Mouse (Mus musculus): ENCODE measurements around the gene Gm43191. TPM values are rescaled to one million over a fixed set of nuclear protein-coding genes. Genes with fewer than 3 reads are reported as not detected.

Gene Gm43191
- polyA plus RNA-seq, 1 experiment from 2014 or later, result not detected

DNA sequence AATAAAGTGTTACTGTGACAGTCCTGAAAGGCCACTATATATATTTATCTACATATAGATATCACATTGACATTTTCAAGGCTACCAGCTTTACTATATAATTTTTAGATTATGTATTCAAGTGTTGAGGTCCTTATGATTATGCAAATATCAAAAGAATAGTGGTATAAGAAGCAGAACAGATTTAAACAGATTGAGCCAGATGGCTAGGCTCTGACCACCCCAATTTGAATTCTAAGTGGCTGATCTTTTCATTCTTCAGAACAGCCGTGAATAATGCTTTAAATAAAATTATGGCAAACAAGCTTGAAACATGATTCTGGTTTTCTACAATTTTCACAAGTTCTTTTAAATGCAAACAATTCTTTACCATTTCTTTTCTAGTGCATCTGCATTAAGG lies 49.6 kb downstream of the Gm43191 start:
- Histone ChIP-seq H3K9me3 (ENCODE audit: control insufficient read depth, low read depth, low read length) (no peaks in the 10 kb centered on the region), H3K4me3 (ENCODE audit: low read depth, low read length) (no peak overlapping the region), H3K27me3 (ENCODE audit: control insufficient read depth, insufficient read depth, low read length) (no peaks in the 10 kb centered on the region), H3K36me3 (ENCODE audit: control insufficient read depth, insufficient read depth, low read length) (peaks cover 48% of the 10 kb centered on the region), H3K9ac (replicated peaks; ENCODE audit: low read depth, low read length) (no peak overlapping the region), H3K4me1 (ENCODE audit: control insufficient read depth, insufficient read depth, low read length) (no peaks in the 10 kb centered on the region), H3K4me2 (replicated peaks; ENCODE audit: low read depth, low read length) (no peak overlapping the region), H3K27ac (ENCODE audit: low read length) (no peak overlapping the region)
- ATAC-seq (ENCODE audit: insufficient number of reproducible peaks, insufficient read depth, low FRiP score, low read depth), result no peak
- 81% methylated on average over 1 of the region's 1 CpGs for WGBS

DNA sequence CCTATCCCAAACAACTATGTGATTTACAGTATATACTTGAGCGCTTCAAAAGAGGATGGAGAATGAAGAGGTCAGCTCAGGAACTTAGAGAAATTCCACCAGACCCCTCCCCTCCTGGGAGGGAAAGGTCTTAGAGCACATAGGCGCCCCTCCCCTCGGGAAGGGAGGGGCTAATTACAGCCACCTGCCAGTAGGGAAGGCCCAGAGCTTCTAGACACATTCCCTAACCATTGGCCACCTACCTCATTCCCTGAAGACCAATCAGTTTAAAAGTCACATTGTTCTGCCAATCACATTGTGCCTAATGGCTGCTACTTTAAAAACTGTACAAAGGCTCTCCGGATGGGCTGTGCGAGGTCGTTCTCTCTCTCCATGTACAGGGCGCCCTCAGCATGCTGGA lies 58.4 kb downstream of the Gm43191 start:
- no peak for ATAC-seq (ENCODE audit: insufficient number of reproducible peaks, insufficient read depth, low FRiP score, low read depth)
- Histone ChIP-seq H3K36me3 (ENCODE audit: control insufficient read depth, insufficient read depth, low read length) (peaks cover 16% of the 10 kb centered on the region), H3K27me3 (ENCODE audit: control insufficient read depth, insufficient read depth, low read length) (no peaks in the 10 kb centered on the region), H3K4me1 (ENCODE audit: control insufficient read depth, insufficient read depth, low read length) (no peaks in the 10 kb centered on the region), H3K4me3 (ENCODE audit: low read depth, low read length) (no peak overlapping the region), H3K27ac (ENCODE audit: low read length) (no peak overlapping the region), H3K4me2 (replicated peaks; ENCODE audit: low read depth, low read length) (no peak overlapping the region), H3K9me3 (ENCODE audit: control insufficient read depth, low read depth, low read length) (no peaks in the 10 kb centered on the region), H3K9ac (replicated peaks; ENCODE audit: low read depth, low read length) (no peak overlapping the region)
- WGBS, result 90% methylated on average over 7 of the region's 7 CpGs

DNA sequence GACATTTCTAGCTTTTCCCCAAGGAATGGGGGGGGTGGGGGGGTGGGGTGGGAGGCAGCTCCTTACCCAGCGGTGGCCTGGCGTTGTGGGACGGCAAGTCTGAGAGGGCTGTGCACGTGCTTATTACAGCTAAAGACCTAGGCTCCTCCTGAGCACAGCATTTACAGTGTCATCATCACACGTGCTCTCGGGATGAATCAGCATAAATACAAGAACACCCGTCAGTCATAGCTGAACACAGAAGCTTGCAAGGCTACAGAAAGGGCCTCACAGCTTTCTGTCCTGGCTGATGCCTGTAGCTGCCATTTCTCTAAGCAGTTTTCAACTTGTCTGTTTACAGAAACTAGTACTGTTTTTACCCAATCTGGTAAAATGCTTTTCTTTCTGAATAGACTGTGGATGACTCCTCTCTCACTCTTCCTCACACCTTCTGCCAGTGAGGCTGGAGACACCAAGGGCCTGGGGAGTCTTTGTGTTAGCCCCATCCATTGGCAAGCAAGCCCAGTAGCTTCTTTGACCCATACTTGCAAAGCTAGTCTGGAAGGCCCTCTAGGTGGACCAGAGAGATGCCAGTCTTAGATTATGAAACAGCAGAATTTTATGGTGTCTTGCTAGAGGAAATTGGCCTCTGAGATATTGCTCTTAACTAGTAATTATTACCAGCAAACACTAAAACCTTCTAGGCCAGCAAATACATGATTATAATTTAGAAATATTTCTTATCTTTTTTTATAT lies 60.3 kb downstream of the Gm43191 start:
- ATAC-seq (ENCODE audit: insufficient number of reproducible peaks, insufficient read depth, low FRiP score, low read depth), result no peak
- Histone ChIP-seq H3K9ac (replicated peaks; ENCODE audit: low read depth, low read length) (no peak overlapping the region), H3K27me3 (ENCODE audit: control insufficient read depth, insufficient read depth, low read length) (no peaks in the 10 kb centered on the region), H3K4me2 (replicated peaks; ENCODE audit: low read depth, low read length) (no peak overlapping the region), H3K4me3 (ENCODE audit: low read depth, low read length) (no peak overlapping the region), H3K4me1 (ENCODE audit: control insufficient read depth, insufficient read depth, low read length) (no peaks in the 10 kb centered on the region), H3K27ac (ENCODE audit: low read length) (no peak overlapping the region), H3K36me3 (ENCODE audit: control insufficient read depth, insufficient read depth, low read length) (peaks cover 20% of the 10 kb centered on the region), H3K9me3 (ENCODE audit: control insufficient read depth, low read depth, low read length) (no peaks in the 10 kb centered on the region)
- WGBS, result 92% methylated on average over 7 of the region's 7 CpGs

DNA sequence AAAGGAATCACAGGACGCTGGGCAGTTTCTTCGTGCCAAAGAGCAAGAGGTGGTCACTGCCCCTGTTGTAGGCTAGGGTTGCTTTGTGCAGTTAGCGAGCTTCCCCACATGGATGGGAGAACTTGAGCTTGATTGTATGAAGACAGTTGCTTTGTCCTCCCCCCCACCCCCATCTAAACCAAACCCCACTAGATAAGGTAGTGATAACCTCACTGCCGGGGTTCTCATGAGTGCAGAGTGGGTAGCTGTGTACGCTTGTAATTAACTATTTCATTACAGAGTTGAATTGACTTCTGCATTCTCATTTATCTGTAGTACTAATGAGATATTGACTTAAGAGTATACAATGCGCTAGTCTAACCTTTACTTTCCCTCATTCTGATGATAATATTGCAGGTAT lies 62.2 kb downstream of the Gm43191 start:
- Histone ChIP-seq H3K36me3 (ENCODE audit: control insufficient read depth, insufficient read depth, low read length) (peaks cover 23% of the 10 kb centered on the region), H3K9ac (replicated peaks; ENCODE audit: low read depth, low read length) (no peak overlapping the region), H3K4me2 (replicated peaks; ENCODE audit: low read depth, low read length) (no peak overlapping the region), H3K27ac (ENCODE audit: low read length) (no peak overlapping the region), H3K4me3 (ENCODE audit: low read depth, low read length) (no peak overlapping the region), H3K4me1 (ENCODE audit: control insufficient read depth, insufficient read depth, low read length) (no peaks in the 10 kb centered on the region), H3K9me3 (ENCODE audit: control insufficient read depth, low read depth, low read length) (no peaks in the 10 kb centered on the region), H3K27me3 (ENCODE audit: control insufficient read depth, insufficient read depth, low read length) (no peaks in the 10 kb centered on the region)
- 72% methylated on average over 6 of the region's 6 CpGs for WGBS
- ATAC-seq (ENCODE audit: insufficient number of reproducible peaks, insufficient read depth, low FRiP score, low read depth), result no peak

DNA sequence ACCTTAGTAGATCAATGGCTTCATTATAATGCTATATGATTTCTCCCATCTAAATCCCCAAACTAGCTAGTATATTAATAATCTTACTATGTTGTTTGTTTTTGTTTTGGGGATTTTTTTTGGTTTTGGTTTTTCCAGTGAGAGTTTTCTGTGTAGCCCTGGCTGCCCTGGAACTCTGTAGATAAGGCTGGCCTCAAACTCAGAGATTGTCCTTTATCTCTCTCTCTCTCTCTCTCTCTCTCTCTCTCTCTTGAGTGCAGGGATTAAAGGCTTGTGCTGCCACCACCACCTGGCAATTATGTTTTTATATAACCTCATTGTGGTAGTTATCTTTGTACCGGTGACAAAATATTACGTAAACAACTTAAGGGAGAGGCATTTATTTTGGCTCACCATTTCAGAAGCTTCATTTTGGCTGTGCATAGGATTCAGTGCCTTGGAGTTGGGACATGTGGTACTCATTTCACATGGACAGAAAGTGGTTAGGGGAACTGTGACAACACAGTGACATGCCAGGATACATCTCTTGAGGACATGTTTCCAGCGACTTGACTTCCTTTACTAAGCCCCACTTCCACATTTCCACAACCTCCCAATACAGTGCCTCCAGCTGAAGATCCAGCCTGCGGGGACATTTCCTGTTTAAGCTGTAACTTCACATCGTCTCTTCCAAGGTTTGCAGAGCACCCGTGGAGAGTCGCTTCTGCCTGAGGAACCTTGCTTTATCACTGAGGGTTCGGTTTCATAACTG lies 65.6 kb downstream of the Gm43191 start:
- WGBS, result 87% methylated on average over 8 of the region's 8 CpGs

DNA sequence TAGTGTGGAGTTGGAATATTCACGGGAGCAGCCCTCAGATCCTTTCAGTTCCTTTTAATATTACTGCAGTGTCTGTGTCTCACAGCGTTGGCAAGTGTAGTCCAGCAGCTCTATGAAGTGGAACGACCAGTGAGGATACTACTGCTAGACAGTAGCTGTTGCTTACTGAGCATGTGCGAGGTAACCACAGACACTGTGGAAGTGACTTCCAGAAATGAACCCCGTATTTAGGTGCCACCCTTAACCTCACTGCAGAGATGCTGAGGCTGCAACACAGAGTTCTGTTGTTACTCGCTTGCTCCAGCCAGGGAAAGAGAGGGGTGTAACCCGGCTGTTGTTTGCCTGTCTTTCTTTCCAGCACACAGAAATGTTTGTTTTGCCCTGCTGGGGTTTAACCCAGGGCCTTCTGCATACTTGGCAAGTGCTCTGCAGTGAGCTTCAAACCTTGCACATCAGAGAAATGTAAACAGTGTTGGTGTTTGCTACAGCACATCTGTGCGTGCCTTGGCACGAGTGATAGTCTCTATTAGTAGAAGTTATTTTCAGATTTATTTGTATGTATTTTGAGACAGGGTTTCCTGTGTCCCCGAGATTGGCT lies 66.7 kb downstream of the Gm43191 start, which contains the start of gene Trmt13:
Trmt13 (minus strand) TSS at position 293 of the 598 bp plus-strand sequence.
- H3K4me3 ChIP-seq (ENCODE audit: low read depth, low read length), result no peak within 1 kb of the TSS
- WGBS, result 64% methylated on average over 10 of the region's 10 CpGs
- peak within 1 kb of the TSS; percentile 48 for H3K27ac ChIP-seq (ENCODE audit: low read length)
- no peaks in the 10 kb centered on the region for H3K27me3 ChIP-seq (ENCODE audit: control insufficient read depth, insufficient read depth, low read length)
- no peak within 1 kb of the TSS for H3K4me2 ChIP-seq (replicated peaks; ENCODE audit: low read depth, low read length)
- H3K4me1 ChIP-seq (ENCODE audit: control insufficient read depth, insufficient read depth, low read length), result no peaks in the 10 kb centered on the region
- H3K36me3 ChIP-seq (ENCODE audit: control insufficient read depth, insufficient read depth, low read length), result peaks cover 28% of the 10 kb centered on the region
- no peaks in the 10 kb centered on the region for H3K9me3 ChIP-seq (ENCODE audit: control insufficient read depth, low read depth, low read length)
- ATAC-seq (ENCODE audit: insufficient number of reproducible peaks, insufficient read depth, low FRiP score, low read depth), result peak; percentile 77
- no peak within 1 kb of the TSS for H3K9ac ChIP-seq (replicated peaks; ENCODE audit: low read depth, low read length)

More for the DNA sequence above, 65.6 kb downstream of the Gm43191 start:
- Histone ChIP-seq H3K36me3 (ENCODE audit: control insufficient read depth, insufficient read depth, low read length) (peaks cover 20% of the 10 kb centered on the region; the same call in 1 of the 2 replicates), H3K9ac (replicated peaks; ENCODE audit: low read depth, low read length) (no peak overlapping the region), H3K27me3 (ENCODE audit: control insufficient read depth, insufficient read depth, low read length) (no peaks in the 10 kb centered on the region), H3K4me2 (replicated peaks; ENCODE audit: low read depth, low read length) (no peak overlapping the region), H3K4me3 (ENCODE audit: low read depth, low read length) (no peak overlapping the region), H3K9me3 (ENCODE audit: control insufficient read depth, low read depth, low read length) (no peaks in the 10 kb centered on the region), H3K4me1 (ENCODE audit: control insufficient read depth, insufficient read depth, low read length) (no peaks in the 10 kb centered on the region), H3K27ac (ENCODE audit: low read length) (no peak overlapping the region)
- no peak for ATAC-seq (ENCODE audit: insufficient number of reproducible peaks, insufficient read depth, low FRiP score, low read depth)

DNA sequence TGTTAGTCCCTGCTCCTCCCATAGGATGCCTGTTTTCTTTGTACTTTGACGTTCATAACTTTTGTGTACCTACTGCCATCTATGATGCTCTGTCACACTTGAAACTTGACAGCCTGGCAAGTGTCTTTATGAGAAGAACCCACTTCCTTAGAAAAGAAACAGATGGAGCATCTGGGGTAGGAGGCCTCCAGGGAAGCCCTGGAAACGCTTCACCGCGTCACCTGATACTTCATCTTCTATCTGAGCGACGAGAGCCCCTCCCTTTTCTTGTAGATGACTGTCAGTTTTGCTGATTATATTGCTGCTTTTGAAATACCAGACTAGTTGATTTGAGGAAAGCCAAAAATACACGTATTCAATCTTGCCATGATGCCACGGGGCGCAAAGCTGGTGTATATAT lies 76.5 kb downstream of the Gm43191 start:
- no peaks in the 10 kb centered on the region for H3K27me3 ChIP-seq (ENCODE audit: control insufficient read depth, insufficient read depth, low read length)
- no peaks in the 10 kb centered on the region for H3K9me3 ChIP-seq (ENCODE audit: control insufficient read depth, low read depth, low read length)
- no peak overlapping the region for H3K4me3 ChIP-seq (ENCODE audit: low read depth, low read length)
- no peak overlapping the region for H3K9ac ChIP-seq (replicated peaks; ENCODE audit: low read depth, low read length)
- WGBS, result 80% methylated on average over 9 of the region's 9 CpGs
- no peak overlapping the region for H3K27ac ChIP-seq (ENCODE audit: low read length)
- H3K36me3 ChIP-seq (ENCODE audit: control insufficient read depth, insufficient read depth, low read length), result peaks cover 11% of the 10 kb centered on the region
- no peaks in the 10 kb centered on the region for H3K4me1 ChIP-seq (ENCODE audit: control insufficient read depth, insufficient read depth, low read length)
- H3K4me2 ChIP-seq (replicated peaks; ENCODE audit: low read depth, low read length), result no peak overlapping the region
- no peak for ATAC-seq (ENCODE audit: insufficient number of reproducible peaks, insufficient read depth, low FRiP score, low read depth)

DNA sequence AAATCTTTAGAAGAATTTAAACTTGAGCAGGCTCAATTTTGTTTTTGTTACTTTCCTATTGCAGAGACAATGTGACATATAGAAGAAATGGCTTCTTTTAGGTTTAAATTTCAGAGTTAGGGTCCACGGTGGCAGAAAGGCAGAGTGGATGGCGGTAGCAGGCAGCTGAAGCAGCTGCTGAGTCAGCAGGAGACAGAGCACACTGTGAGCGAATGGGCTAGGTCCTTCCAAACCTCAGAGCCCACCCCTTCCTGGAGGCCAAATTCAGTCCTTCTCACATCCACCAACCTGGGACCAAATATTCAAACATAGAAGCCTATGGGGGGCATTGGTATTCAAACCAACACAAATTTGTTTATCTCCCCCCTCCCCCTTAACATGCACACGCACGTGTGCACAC lies 79.3 kb downstream of the Gm43191 start:
- no peak for ATAC-seq (ENCODE audit: insufficient number of reproducible peaks, insufficient read depth, low FRiP score, low read depth)
- Histone ChIP-seq H3K27ac (ENCODE audit: low read length) (no peak overlapping the region), H3K4me2 (replicated peaks; ENCODE audit: low read depth, low read length) (no peak overlapping the region), H3K27me3 (ENCODE audit: control insufficient read depth, insufficient read depth, low read length) (no peaks in the 10 kb centered on the region), H3K4me1 (ENCODE audit: control insufficient read depth, insufficient read depth, low read length) (no peaks in the 10 kb centered on the region), H3K36me3 (ENCODE audit: control insufficient read depth, insufficient read depth, low read length) (no peaks in the 10 kb centered on the region), H3K4me3 (ENCODE audit: low read depth, low read length) (no peak overlapping the region), H3K9me3 (ENCODE audit: control insufficient read depth, low read depth, low read length) (no peaks in the 10 kb centered on the region), H3K9ac (replicated peaks; ENCODE audit: low read depth, low read length) (no peak overlapping the region)
- WGBS, result 87% methylated on average over 5 of the region's 5 CpGs
